Mouse (Mus musculus) heart, embryonic 10.5 days (tissue): Measurements from ENCODE around the gene Klhl12. TPM values are rescaled to one million over a fixed set of nuclear protein-coding genes. Genes with fewer than 3 reads are reported as not detected.
A peak's percentile ranks its signal among the peaks of the same experiment; 100 is the strongest.
"Not testable (repeated sequence)": the region's sequence is repeated elsewhere in the genome, so short reads cannot be mapped to it uniquely, and the experiment has no call there.

Experiments
- DNase-seq: peaks from one replicate; pipeline ENCODE4 v3.0.0-alpha.2; 2017; ENCODE audit warnings: low spot score
- H3K27ac ChIP-seq: fragments of 300-500 bp; sonication (generic); 2 replicates; pipeline ENCODE4 v1.5.1; 2016; ENCODE audit warnings: mild to moderate bottlenecking
- H3K27me3 ChIP-seq: fragments of 300-500 bp; sonication (generic); 2 replicates; pipeline ENCODE4 v1.6.1; 2016; ENCODE audit warnings: mild to moderate bottlenecking; ENCODE audit not compliant: poor library complexity, insufficient read depth, severe bottlenecking
- H3K36me3 ChIP-seq: fragments of 300-500 bp; sonication (generic); 2 replicates; pipeline ENCODE4 v1.6.1; 2016; ENCODE audit warnings: mild to moderate bottlenecking, moderate library complexity
- H3K4me1 ChIP-seq: fragments of 300-500 bp; sonication (generic); 2 replicates; pipeline ENCODE4 v1.6.1; 2016; ENCODE audit warnings: mild to moderate bottlenecking
- H3K4me3 ChIP-seq: fragments of 300-500 bp; sonication (generic); 2 replicates; pipeline ENCODE4 v1.5.1; 2016; ENCODE audit warnings: mild to moderate bottlenecking, moderate library complexity
- H3K9me3 ChIP-seq: fragments of 300-500 bp; sonication (generic); 2 replicates; pipeline ENCODE4 v1.6.1; 2016; ENCODE audit warnings: mild to moderate bottlenecking, moderate library complexity
- WGBS: fragments of 180-500 bp; shearing (Covaris S2); methylation state at CpG from one replicate; pipeline ENCODE4 v1.1.7; 2016; 5-methylcytosine and 5-hydroxymethylcytosine counted together
- polyA plus RNA-seq: library from polyadenylated mRNA; unstranded; fragments of >200 nt; fragmentation: Nextera tagmentation; extraction: Ambion mirVana; gene quantifications from 2 replicates; pipeline ENCODE4 v1.2.1, GENCODE M21; 2016

Klhl12 gene
- polyA plus RNA-seq, 1 experiment from 2014 or later, result 25.1 TPM

DNA sequence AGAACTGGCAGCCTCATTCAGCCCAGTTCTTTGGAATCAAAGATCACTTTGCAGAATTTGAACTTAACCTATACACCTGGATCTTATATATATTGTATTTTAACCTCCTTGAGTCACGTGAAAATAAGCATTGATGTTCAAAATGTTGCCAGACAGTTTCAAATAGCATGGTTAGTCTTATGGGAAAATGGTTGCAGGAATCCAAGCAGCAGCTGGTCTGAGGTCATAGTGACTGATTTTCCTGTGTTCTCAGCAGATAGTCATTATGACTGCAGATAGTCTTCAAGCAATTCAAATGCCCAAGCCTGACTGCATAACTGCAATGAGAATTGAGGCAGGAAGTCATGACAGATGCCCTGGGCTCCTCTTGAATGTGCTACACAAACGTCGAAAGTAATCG lies 56.9 kb downstream of the Klhl12 start:
- H3K9me3 ChIP-seq, result no peaks in the 10 kb centered on the region
- 73% methylated on average over 4 of the region's 4 CpGs for WGBS
- H3K36me3 ChIP-seq, result peaks cover 22% of the 10 kb centered on the region
- H3K27ac ChIP-seq, result no peak overlapping the region
- peaks cover 22% of the 10 kb centered on the region for H3K4me1 ChIP-seq
- DNase-seq, result no peak
- H3K27me3 ChIP-seq, result peaks cover 39% of the 10 kb centered on the region
- H3K4me3 ChIP-seq, result no peak overlapping the region

DNA sequence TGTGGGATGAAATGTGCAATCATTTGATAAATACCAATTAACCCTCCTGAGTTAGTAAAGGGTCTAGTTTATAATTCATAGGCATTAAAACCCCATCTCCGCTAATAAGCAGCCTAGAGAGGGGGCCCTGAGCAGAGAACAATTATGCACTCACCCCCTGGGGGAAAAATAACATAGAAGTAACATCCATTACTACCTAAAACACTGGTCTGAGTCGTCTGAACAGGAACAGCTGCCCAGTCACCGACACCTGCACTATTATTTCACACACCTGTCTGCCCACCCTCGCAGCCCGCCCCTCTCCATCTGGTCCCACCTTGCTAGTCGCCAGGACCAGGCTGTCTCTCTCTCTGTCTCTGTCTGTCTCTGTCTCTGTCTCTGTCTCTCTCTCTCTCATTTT lies 57.3 kb downstream of the Klhl12 start:
- Histone ChIP-seq H3K4me1 (peaks cover 22% of the 10 kb centered on the region), H3K27me3 (peaks cover 39% of the 10 kb centered on the region), H3K36me3 (peaks cover 18% of the 10 kb centered on the region), H3K27ac (no peak overlapping the region), H3K9me3 (no peaks in the 10 kb centered on the region), H3K4me3 (peak overlapping the region; percentile 68; the same call in 1 of the 2 replicates)
- 52% methylated on average over 6 of the region's 6 CpGs for WGBS
- DNase-seq, result no peak

DNA sequence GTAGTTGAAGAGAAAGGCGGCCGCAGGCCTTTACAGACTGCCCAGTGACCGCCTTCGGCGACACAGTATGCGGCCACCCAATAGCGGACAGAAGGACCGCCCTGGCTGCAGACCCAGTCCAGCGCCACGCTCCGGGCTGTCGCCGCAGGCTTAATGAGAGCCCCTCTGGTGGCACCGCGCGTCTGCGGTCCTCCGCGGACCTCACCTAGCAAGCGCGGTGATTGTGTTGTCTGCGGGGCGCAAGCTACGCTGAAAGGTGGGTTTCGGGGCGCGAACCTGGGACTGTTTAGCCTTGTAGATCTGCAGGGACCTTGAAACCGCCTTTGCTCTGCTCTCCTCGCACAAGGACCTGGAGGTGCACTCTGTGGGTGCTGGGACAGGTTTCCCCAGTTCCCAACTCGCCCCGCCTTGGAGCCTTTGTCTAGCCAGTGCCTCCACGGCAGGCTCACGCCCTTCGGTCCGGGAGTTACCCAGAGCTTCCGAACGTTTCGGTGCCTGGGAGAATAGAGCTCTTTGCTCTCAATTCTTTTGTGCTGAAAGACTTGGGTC lies 58.1 kb downstream of the Klhl12 start:
- DNase-seq, result no peak
- WGBS, result 1% methylated on average over 38 of the region's 38 CpGs
- Histone ChIP-seq H3K27me3 (peaks cover 39% of the 10 kb centered on the region), H3K9me3 (no peaks in the 10 kb centered on the region), H3K36me3 (peaks cover 9% of the 10 kb centered on the region), H3K4me3 (peak overlapping the region; percentile 68), H3K27ac (peak overlapping the region; percentile 69), H3K4me1 (peaks cover 22% of the 10 kb centered on the region)

DNA sequence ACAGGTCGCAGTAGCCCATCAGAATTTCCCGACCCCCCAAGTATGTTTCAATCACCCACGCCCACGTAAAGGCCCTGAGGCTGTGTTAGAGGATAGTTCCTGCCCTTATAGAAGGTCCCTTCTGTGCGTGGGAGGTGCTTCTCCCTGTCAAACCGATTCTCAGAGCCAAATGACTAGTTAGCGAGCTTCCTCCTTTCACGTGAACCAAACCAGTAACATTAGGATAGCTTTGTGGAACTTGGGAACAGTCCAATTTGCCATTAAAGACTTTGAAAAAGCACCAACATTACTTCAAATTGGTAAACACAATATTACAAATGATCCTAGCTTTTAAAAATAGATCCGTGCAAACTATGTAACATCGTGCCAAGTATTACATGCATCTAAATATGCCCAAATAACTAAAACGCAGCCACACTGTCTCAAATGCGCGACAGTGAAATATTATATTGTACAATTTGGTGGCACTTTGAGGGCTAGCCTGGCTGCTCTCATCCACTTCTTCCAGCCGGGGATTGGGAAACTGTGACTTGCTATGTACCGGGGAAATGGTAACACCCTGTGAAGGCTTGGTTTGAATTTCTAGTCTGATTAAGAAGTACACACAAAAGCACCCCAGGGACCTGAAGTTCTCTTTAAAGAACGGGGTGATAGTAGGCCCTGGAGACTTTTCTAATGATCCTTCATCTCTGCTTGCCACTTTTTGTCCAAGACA lies 58.7 kb downstream of the Klhl12 start:
- 49% methylated on average over 16 of the region's 16 CpGs for WGBS
- Histone ChIP-seq H3K27ac (no peak overlapping the region), H3K36me3 (peaks cover 6% of the 10 kb centered on the region; the same call in 1 of the 2 replicates), H3K4me1 (peaks cover 22% of the 10 kb centered on the region), H3K27me3 (peaks cover 39% of the 10 kb centered on the region), H3K4me3 (peak overlapping the region; percentile 68), H3K9me3 (no peaks in the 10 kb centered on the region)
- no peak for DNase-seq

DNA sequence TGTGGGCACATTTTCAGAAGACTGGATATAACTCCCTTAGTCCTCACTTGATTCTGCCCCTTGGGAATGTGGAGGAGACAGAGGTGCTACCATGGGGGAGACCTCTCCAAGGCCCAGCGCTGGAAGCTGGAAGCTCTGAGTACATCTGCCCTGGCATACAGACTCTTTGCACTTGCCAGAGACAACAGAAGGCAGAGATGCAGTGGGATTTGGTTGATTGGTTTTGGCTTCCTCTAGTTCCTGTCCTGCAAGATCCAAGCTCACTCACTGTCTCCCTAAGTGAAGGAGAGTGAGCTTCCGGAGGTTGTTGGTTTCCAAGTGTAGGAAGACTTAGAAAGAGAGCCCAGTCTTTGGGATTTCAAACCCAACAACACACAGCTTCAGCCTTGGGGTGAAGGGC lies 60.6 kb downstream of the Klhl12 start:
- Histone ChIP-seq H3K36me3 (no peaks in the 10 kb centered on the region), H3K27ac (0 out of 2 replicates have a peak overlapping the region, but pooled peaks have one; percentile 33), H3K4me1 (peaks cover 22% of the 10 kb centered on the region), H3K4me3 (no peak overlapping the region), H3K9me3 (no peaks in the 10 kb centered on the region), H3K27me3 (peaks cover 39% of the 10 kb centered on the region)
- DNase-seq, result no peak
- 65% methylated on average over 2 of the region's 2 CpGs for WGBS

DNA sequence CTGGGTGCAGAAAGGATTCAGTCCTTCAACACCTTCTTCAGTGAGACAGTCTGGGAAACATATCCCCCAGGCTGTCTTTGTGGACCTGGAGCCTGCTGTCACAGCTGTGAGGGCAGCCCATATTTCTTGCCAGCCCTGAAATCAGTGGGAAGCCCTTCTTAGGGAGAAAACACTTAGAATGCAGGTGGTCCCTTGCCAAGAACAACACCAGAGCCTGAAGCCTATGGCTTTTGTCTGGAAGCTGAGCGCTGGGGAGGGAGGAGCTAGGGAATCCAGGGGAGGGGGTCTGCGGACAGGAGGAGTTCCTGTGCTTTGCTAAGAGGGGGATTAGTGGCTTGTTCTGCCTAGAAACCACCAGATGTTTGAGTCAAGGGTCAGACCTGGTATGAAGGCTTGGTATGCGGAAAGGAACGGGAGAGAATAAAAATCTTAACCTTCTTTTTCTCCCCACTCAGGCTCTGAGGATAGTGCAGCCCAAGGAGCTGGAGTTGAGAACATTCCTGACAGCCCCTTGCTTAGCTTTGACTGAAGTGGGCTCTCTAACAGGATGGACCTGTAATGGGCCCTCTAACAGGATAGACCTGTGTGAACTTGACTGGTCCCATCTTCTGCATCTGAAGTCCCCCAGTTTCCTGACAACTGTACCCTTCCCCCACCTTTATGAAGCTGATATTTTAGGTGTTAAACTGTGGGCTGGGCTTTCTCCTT lies 61.3 kb downstream of the Klhl12 start:
- Histone ChIP-seq H3K27ac (peak overlapping the region; percentile 33), H3K4me1 (peaks cover 22% of the 10 kb centered on the region), H3K27me3 (peaks cover 35% of the 10 kb centered on the region), H3K36me3 (no peaks in the 10 kb centered on the region), H3K4me3 (no peak overlapping the region), H3K9me3 (no peaks in the 10 kb centered on the region)
- peak; percentile 78 for DNase-seq
- WGBS, result 26% methylated on average over 4 of the region's 4 CpGs

DNA sequence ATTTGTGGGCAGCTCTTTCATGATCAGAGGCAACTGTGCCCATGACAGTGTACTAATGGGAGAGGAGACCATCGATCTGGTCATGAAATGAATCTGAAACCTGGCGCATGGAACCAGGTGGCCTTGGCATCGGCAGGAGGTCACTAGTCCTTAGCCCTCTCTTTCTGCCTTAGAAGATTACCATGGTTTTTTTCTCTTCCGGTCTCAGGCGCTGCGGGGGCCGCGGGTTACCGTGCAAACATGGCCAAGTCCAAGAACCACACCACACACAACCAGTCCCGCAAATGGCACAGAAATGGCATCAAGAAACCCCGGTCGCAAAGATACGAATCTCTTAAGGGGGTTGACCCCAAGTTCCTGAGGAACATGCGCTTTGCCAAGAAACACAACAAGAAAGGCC lies 62.5 kb downstream of the Klhl12 start:
- Histone ChIP-seq H3K4me1 (peaks cover 22% of the 10 kb centered on the region), H3K27me3 (peaks cover 25% of the 10 kb centered on the region)
- not testable (repeated sequence) for H3K27ac ChIP-seq, H3K36me3 ChIP-seq, H3K4me3 ChIP-seq, DNase-seq, H3K9me3 ChIP-seq
- WGBS, result 89% methylated on average over 14 of the region's 14 CpGs

DNA sequence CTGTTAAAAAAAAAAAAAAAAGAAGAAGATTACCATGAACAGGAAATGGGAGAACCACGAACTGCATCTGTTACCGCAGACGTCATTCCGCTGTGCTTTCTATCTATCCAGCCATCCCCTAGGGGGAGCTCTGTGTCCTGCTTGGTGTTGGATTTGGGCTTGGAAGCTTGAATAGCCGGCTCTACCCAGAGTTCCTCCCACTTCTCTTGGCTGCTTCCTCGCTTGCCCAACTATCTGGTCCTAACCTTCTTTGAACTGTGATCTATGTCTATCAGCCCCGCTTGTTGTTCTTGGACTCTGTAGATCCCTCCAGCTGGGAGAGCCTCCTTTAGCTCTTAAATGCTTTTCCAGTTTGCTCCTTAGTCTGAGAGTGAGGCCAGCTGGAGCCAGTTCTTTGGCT lies 63.3 kb downstream of the Klhl12 start:
- WGBS, result 7% methylated on average over 7 of the region's 7 CpGs
- Histone ChIP-seq H3K4me1 (peaks cover 15% of the 10 kb centered on the region), H3K36me3 (no peaks in the 10 kb centered on the region), H3K27me3 (peaks cover 17% of the 10 kb centered on the region), H3K4me3 (no peak overlapping the region), H3K9me3 (no peaks in the 10 kb centered on the region), H3K27ac (no peak overlapping the region)
- peak; percentile 87 for DNase-seq

DNA sequence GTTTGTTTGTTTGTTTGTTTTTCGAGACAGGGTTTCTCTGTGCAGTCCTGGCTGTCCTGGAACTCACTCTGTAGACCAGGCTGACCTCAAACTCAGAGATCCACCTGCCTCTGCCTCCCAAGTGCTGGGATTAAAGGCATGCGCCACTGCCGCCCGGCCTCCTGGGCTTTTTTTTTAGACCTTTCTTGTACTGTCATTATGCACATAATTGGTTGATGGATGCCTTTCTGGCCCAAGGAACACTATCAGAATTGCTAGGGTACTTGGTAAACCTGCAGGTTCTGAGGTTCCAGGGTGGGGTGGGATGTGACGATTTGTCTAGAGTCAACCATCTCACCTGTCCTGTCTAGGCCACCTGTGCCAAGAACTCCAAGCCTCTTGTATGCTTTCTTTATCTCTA lies 63.9 kb downstream of the Klhl12 start:
- not testable (repeated sequence) for H3K9me3 ChIP-seq, H3K4me3 ChIP-seq, H3K27ac ChIP-seq, DNase-seq, H3K36me3 ChIP-seq
- 88% methylated on average over 5 of the region's 5 CpGs for WGBS
- peaks cover 12% of the 10 kb centered on the region for H3K27me3 ChIP-seq
- H3K4me1 ChIP-seq, result peaks cover 13% of the 10 kb centered on the region

DNA sequence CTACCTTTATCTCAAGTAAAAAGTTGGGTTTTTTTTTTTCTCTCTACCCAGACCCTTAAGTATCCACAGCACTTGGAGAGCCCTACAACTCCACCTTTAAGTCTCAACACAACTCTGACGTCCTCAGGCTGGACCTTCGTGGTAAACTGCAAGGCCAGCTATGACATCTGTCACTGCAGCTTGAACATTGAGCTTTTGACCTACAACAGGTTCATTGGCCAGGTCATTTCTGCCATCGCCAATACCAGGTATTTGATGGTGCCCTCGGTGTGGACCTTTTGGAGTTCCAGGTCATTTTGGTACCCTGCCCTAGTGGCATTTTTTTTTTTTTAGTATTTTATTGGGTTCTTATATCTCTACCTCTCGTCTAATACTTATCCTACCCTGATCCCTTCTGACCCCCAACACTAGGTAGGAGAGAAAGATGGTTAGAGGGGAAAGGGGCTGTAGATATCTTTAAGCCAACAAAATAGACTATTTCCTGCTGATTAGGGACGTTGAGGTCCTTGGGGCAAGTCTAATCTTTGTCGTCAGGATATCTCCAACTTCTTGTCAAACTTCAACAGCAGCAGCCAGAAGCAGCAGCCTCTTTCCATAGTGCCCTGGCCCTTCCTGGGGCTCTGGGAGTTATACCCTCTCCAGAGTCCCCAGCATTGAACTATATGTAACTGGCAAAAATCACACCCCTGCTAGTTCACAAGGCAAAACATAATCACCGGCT lies 64.8 kb downstream of the Klhl12 start:
- H3K27ac ChIP-seq, result no peak overlapping the region
- peaks cover 2% of the 10 kb centered on the region; the same call in 1 of the 2 replicates for H3K27me3 ChIP-seq
- whole genome bisulfite sequencing, result 59% methylated on average over 8 of the region's 8 CpGs
- H3K4me1 ChIP-seq, result peaks cover 13% of the 10 kb centered on the region
- H3K9me3 ChIP-seq, result no peaks in the 10 kb centered on the region
- H3K36me3 ChIP-seq, result no peaks in the 10 kb centered on the region
- no peak for DNase-seq
- no peak overlapping the region for H3K4me3 ChIP-seq

DNA sequence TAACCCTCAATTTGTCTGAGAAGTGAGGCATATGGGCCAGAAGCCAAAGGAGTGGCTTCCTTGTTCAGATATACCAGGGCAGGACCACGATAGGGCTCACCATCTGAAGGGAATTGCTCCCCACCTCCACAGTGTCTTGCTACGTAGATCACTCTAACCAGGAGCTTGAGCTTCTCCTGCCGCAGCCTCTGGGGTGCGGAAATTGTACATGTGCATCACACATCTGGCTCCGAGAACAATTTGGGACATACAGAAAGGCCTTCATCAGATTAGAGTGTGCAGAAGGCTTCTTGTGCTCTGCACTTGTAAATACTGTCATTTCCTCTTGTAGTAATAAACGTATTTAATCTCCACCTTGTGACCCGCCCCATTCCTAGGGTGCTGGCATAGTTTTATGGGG lies 65.8 kb downstream of the Klhl12 start:
- Histone ChIP-seq H3K4me1 (peaks cover 9% of the 10 kb centered on the region), H3K27me3 (no peaks in the 10 kb centered on the region), H3K36me3 (no peaks in the 10 kb centered on the region), H3K9me3 (no peaks in the 10 kb centered on the region), H3K4me3 (no peak overlapping the region), H3K27ac (no peak overlapping the region)
- DNase-seq, result no peak
- 83% methylated on average over 7 of the region's 7 CpGs for whole genome bisulfite sequencing

DNA sequence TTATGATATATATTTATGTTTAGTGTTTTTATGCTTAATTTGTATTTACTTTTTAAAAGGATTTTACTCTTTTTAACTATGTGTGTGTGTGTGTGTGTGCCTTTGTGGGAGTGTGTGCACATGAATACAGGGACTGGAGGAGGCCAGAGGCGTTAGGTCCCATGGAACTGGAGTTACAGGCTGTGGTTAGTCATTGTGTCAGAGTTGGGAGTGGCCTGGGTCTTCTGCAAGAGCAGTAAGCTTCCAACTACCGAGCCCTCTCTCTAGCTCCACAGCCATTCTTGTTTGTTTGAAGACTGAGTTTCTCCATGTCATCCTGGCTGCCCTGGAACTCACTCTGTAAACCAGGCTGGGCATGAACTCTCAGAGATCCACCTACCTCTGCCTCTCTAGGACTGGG lies 67.0 kb downstream of the Klhl12 start:
- Histone ChIP-seq H3K4me3 (no peak overlapping the region), H3K36me3 (no peaks in the 10 kb centered on the region), H3K4me1 (peaks cover 6% of the 10 kb centered on the region), H3K9me3 (no peaks in the 10 kb centered on the region), H3K27me3 (no peaks in the 10 kb centered on the region), H3K27ac (no peak overlapping the region)
- WGBS, result 57% methylated on average over 2 of the region's 2 CpGs
- no peak for DNase-seq

DNA sequence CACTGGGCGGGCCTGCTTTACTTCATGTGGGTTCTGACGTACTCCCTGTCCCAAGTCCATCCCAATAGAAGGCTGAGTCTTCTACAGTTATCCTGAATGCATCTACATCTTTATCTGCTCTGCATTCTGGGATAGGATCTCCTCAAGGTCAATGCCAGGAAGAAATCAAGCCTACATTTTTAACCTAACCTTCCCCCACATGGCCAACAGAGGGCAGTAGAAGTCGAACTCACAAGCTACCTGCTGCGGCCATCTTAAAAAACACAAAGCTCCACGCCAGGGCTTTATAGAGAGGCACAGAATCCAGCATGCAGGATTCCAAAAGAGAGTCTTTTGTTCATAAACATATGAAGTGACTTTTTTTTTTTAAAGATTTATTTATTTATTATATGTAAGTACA lies 69.1 kb downstream of the Klhl12 start:
- WGBS, result 67% methylated on average over 5 of the region's 5 CpGs
- H3K9me3 ChIP-seq, result no peaks in the 10 kb centered on the region
- no peaks in the 10 kb centered on the region for H3K36me3 ChIP-seq
- H3K27me3 ChIP-seq, result no peaks in the 10 kb centered on the region
- H3K27ac ChIP-seq, result no peak overlapping the region
- no peak overlapping the region for H3K4me3 ChIP-seq
- no peak for DNase-seq
- peaks cover 6% of the 10 kb centered on the region for H3K4me1 ChIP-seq
